Mouse (Mus musculus): ENCODE measurements around the gene Map4k4.

DNA sequence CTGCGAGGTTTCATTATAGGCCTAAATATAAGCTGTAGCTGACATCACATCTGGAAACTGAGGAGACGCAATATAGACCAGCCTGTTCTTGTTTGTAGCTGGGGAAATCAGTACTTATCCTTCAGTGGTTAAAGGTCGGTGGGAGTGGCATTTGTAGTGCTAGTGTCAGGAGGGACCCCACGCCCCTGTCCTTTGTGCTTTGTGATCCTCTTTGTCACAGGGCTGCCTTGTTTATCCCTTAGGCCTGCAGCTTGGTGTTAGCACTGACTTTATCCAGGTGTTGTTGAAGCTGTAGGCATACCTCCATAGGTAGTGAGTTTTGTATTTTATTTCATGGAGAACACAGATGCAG, 44.2 kb downstream of the Map4k4 start:
- no peak for TF ChIP-seq CTCF (IDR thresholded peaks at IDR 0.05; ENCODE audit: extremely low read depth, insufficient read depth, low read length)
- no peak for TF ChIP-seq POLR2A (IDR thresholded peaks at IDR 0.05; ENCODE audit: extremely low read depth, insufficient read depth, low read length)
